Mouse (Mus musculus): ENCODE data around the gene Patj. TPM values are rescaled to one million over a fixed set of nuclear protein-coding genes. Genes with fewer than 3 reads are reported as not detected.

Gene Patj
- total and polyA plus RNA-seq, 2 experiments from 2014 or later = 4.2 to 12.0 TPM

- H3K27ac ChIP-seq (ENCODE audit: low read depth, low read length) = no peak overlapping the region
- H3K36me3 ChIP-seq (ENCODE audit: insufficient read depth) = no peaks in the 10 kb centered on the region
- no peak for ATAC-seq
- no peak for TF ChIP-seq CTCF (IDR thresholded peaks at IDR 0.05; ENCODE audit: low read depth)
- no peak overlapping the region for H3K4me2 ChIP-seq (ENCODE audit: low read depth)
- H3K9ac ChIP-seq = no peak overlapping the region
- H3K27me3 ChIP-seq (ENCODE audit: insufficient read depth, low read length) = no peaks in the 10 kb centered on the region
- no peaks in the 10 kb centered on the region for H3K4me1 ChIP-seq (ENCODE audit: insufficient read depth)
- H3K4me3 ChIP-seq (ENCODE audit: low read depth, low read length) = no peak overlapping the region
- 48% methylated on average over 4 of the region's 4 CpGs for WGBS
- H3K9me3 ChIP-seq (ENCODE audit: low read length) = no peaks in the 10 kb centered on the region
- DNase-seq = no peak
These were observed 174.3 kb downstream of the Patj start for GRCm38 (mm10) chr4:98569904-98570303.

DNA sequence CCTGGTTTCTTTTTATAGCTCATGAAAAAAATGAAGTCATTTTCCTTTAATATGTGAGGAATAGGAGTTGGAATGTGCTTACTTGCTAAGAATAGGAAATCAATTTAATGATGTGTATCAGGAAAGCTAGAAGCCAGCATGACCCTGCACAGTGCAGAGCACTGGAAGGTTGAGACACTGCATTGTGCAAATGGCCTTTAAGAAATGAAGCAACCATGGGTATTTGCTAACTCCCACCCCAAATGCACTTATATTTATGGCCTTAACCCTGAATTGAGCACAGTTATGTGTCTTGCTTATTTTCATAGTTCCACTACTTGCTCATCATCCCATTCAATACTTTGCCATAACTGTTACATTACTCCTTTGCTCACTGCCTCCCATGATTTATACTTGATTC lies 181.7 kb downstream of the Patj start:
- H3K9ac ChIP-seq = no peak overlapping the region
- ATAC-seq (no peak), DNase-seq (no peak)
- peaks cover 4% of the 10 kb centered on the region; the same call in 1 of the 2 replicates for H3K4me1 ChIP-seq (ENCODE audit: insufficient read depth)
- TF ChIP-seq CTCF (IDR thresholded peaks at IDR 0.05; ENCODE audit: low read depth) = no peak
- 0 out of 2 replicates have a peak, but pooled peaks cover 4% of the 10 kb centered on the region for H3K9me3 ChIP-seq (ENCODE audit: low read length)
- no peak overlapping the region for H3K4me2 ChIP-seq (ENCODE audit: low read depth)
- H3K27me3 ChIP-seq (ENCODE audit: insufficient read depth, low read length) = no peaks in the 10 kb centered on the region
- H3K36me3 ChIP-seq (ENCODE audit: insufficient read depth) = no peaks in the 10 kb centered on the region
- H3K4me3 ChIP-seq (ENCODE audit: low read depth, low read length) = no peak overlapping the region
- no peak overlapping the region for H3K27ac ChIP-seq (ENCODE audit: low read depth, low read length)

GRCm38 (mm10) chr4:98577957-98578541 lies 182.5 kb downstream of the Patj start:
- Histone ChIP-seq H3K4me3 (ENCODE audit: low read depth, low read length) (no peak overlapping the region), H3K27ac (ENCODE audit: low read depth, low read length) (peak overlapping the region; percentile 70), H3K4me2 (ENCODE audit: low read depth) (no peak overlapping the region), H3K4me1 (ENCODE audit: insufficient read depth) (peaks cover 4% of the 10 kb centered on the region; the same call in 1 of the 2 replicates), H3K9ac (no peak overlapping the region), H3K27me3 (ENCODE audit: insufficient read depth, low read length) (no peaks in the 10 kb centered on the region), H3K9me3 (ENCODE audit: low read length) (0 out of 2 replicates have a peak, but pooled peaks cover 4% of the 10 kb centered on the region), H3K36me3 (ENCODE audit: insufficient read depth) (no peaks in the 10 kb centered on the region)
- 9% methylated on average over 3 of the region's 3 CpGs for WGBS
- TF ChIP-seq CTCF (IDR thresholded peaks at IDR 0.05; ENCODE audit: low read depth) = no peak
- ATAC-seq (peak; percentile 97), DNase-seq (peak; percentile 56)

DNA sequence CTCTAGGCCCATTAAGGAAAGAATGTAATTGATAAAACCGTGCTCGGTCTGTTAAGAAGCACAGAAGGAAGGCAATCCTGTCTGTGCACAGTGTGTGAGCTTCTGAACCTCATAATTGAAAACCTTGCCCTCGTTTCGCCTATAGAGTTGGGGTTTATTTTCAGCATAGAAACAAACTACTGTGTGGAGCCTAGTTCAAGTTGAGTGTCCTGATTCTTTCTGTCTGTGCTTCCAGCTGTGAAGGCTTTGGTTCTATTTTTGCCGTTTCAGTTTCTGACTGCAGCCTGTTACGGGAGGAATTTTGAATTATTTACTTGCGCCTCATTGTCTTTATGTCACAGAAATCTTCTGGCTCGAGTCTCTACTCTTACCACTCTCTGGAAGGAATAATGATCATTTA lies 185.9 kb downstream of the Patj start:
- 23% methylated on average over 8 of the region's 8 CpGs for WGBS
- Histone ChIP-seq H3K27me3 (ENCODE audit: insufficient read depth, low read length) (no peaks in the 10 kb centered on the region), H3K27ac (ENCODE audit: low read depth, low read length) (no peak overlapping the region), H3K4me2 (ENCODE audit: low read depth) (no peak overlapping the region), H3K9ac (no peak overlapping the region), H3K9me3 (ENCODE audit: low read length) (0 out of 2 replicates have a peak, but pooled peaks cover 4% of the 10 kb centered on the region), H3K4me1 (ENCODE audit: insufficient read depth) (peaks cover 4% of the 10 kb centered on the region; the same call in 1 of the 2 replicates), H3K36me3 (ENCODE audit: insufficient read depth) (no peaks in the 10 kb centered on the region), H3K4me3 (ENCODE audit: low read depth, low read length) (no peak overlapping the region)
- DNase-seq (no peak), ATAC-seq (no peak)
- TF ChIP-seq CTCF (IDR thresholded peaks at IDR 0.05; ENCODE audit: low read depth) = no peak

DNA sequence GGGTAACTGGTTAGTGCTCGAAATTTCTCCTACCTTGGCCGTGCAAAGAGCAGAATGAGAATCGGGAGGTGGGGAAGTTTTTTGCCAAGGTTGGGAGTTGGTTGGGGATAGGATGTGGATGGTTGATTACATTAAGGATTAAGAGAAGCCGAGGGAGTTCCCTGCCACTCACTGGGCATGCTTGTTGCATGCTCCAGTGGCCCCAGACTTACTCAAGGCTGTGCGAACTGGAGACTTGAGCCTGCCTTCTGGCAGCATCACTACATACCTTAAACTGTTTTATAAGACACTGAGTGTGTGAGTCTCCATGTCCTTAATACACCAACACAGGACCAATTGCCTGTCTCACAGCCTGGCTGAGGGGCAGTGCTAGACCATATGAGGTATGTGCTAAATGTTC lies 188.4 kb downstream of the Patj start:
- H3K4me3 ChIP-seq (ENCODE audit: low read depth, low read length) = no peak overlapping the region
- DNase-seq (no peak), ATAC-seq (no peak)
- no peak overlapping the region for H3K4me2 ChIP-seq (ENCODE audit: low read depth)
- no peak overlapping the region for H3K27ac ChIP-seq (ENCODE audit: low read depth, low read length)
- no peaks in the 10 kb centered on the region for H3K4me1 ChIP-seq (ENCODE audit: insufficient read depth)
- WGBS = 75% methylated on average over 5 of the region's 5 CpGs
- 0 out of 2 replicates have a peak, but pooled peaks cover 4% of the 10 kb centered on the region for H3K9me3 ChIP-seq (ENCODE audit: low read length)
- H3K27me3 ChIP-seq (ENCODE audit: insufficient read depth, low read length) = no peaks in the 10 kb centered on the region
- no peak for TF ChIP-seq CTCF (IDR thresholded peaks at IDR 0.05; ENCODE audit: low read depth)
- no peak overlapping the region for H3K9ac ChIP-seq
- no peaks in the 10 kb centered on the region for H3K36me3 ChIP-seq (ENCODE audit: insufficient read depth)

DNA sequence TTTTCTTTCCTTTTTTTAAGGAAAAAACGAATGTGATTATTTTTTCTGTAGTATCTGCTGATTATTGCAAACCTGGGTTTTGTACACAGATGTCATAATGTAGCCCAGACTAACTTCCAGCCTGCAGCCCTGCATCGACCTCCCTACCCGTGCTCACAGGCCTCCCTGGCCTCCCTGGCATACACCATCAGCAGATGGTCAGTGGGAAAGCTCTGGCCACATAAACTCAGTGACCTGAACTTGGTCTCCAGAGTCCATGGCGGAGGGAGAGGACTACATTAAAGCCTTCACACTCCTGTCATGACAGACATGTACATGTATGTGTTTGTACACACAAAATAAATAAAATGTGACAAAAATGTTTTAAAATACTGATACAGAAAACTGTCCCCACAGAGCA lies 190.7 kb downstream of the Patj start:
- H3K4me3 ChIP-seq (ENCODE audit: low read depth, low read length) = no peak overlapping the region
- no peak overlapping the region for H3K9ac ChIP-seq
- no peak for ATAC-seq
- no peak for DNase-seq
- H3K9me3 ChIP-seq (ENCODE audit: low read length) = no peaks in the 10 kb centered on the region
- no peak overlapping the region for H3K27ac ChIP-seq (ENCODE audit: low read depth, low read length)
- no peak overlapping the region for H3K4me2 ChIP-seq (ENCODE audit: low read depth)
- H3K36me3 ChIP-seq (ENCODE audit: insufficient read depth) = no peaks in the 10 kb centered on the region
- 76% methylated on average over 4 of the region's 4 CpGs for WGBS
- TF ChIP-seq CTCF (IDR thresholded peaks at IDR 0.05; ENCODE audit: low read depth) = no peak
- H3K27me3 ChIP-seq (ENCODE audit: insufficient read depth, low read length) = no peaks in the 10 kb centered on the region
- no peaks in the 10 kb centered on the region for H3K4me1 ChIP-seq (ENCODE audit: insufficient read depth)

DNA sequence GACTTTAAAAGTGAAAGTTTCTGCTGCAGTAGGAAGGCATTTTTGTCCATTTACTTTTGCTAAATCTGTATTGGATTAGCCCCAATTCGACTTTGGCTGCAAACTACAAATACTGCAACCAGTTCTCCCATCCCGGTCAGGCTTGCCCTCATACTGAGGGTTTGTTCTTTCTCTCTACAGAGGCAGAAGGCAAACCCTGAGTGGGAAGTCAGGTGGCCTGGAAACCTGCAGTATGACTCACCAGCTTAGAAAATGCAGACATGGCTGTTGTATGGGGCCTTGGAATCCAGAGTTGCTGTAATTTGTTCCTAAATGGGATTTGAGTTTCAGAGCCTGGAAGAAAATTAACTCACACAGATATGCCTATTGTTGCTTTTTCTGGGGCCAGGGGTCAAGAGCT lies 192.1 kb downstream of the Patj start:
- Histone ChIP-seq H3K9ac (no peak overlapping the region), H3K27me3 (ENCODE audit: insufficient read depth, low read length) (no peaks in the 10 kb centered on the region), H3K4me1 (ENCODE audit: insufficient read depth) (no peaks in the 10 kb centered on the region), H3K36me3 (ENCODE audit: insufficient read depth) (no peaks in the 10 kb centered on the region), H3K4me2 (ENCODE audit: low read depth) (no peak overlapping the region), H3K27ac (ENCODE audit: low read depth, low read length) (no peak overlapping the region), H3K9me3 (ENCODE audit: low read length) (no peaks in the 10 kb centered on the region), H3K4me3 (ENCODE audit: low read depth, low read length) (no peak overlapping the region)
- no peak for TF ChIP-seq CTCF (IDR thresholded peaks at IDR 0.05; ENCODE audit: low read depth)
- DNase-seq = no peak
- ATAC-seq = no peak
- 35% methylated on average over 2 of the region's 2 CpGs for WGBS

Data from forebrain, postnatal 0 days (tissue).